ENCODE assay signal across 8 mouse cellular contexts in genomic region chr4:116627359-116627716, GRCm38 (mm10). TPM values are rescaled to one million over a fixed set of nuclear protein-coding genes. Genes with fewer than 3 reads are reported as not detected.
DNase-seq lines count a peak whose midpoint lies in the region; ATAC-seq lines count a peak whose summit lies in the region.

No protein-coding gene starts in this region.

- peak overlapping the region; percentile 98 for H3K9ac ChIP-seq in heart, embryonic 12.5 days
- peak overlapping the region; percentile 81 for H3K9ac ChIP-seq in kidney, embryonic 16.5 days (replicated peaks; ENCODE audit: low read length)

- under 1% methylated on average over 13 of the region's 13 CpGs for WGBS in heart, embryonic 12.5 days
- WGBS in kidney, embryonic 16.5 days: 1% methylated on average over 13 of the region's 13 CpGs

- H3K4me3 ChIP-seq in brown adipose tissue, adult 24 weeks (ENCODE audit: insufficient read depth, low read depth, low read length): peak overlapping the region; percentile 95
- peak overlapping the region; percentile 99 for H3K4me3 ChIP-seq in heart, embryonic 12.5 days
- peak overlapping the region; percentile 90 for H3K4me3 ChIP-seq in kidney, embryonic 16.5 days (ENCODE audit: low read length)

- no peaks in the 10 kb centered on the region for H3K4me1 ChIP-seq in brown adipose tissue, adult 24 weeks (ENCODE audit: control insufficient read depth, insufficient read depth, insufficient read length, low read length)
- H3K4me1 ChIP-seq in heart, embryonic 12.5 days (replicated peaks): peaks cover 14% of the 10 kb centered on the region
- peaks cover 18% of the 10 kb centered on the region for H3K4me1 ChIP-seq in kidney, embryonic 16.5 days (ENCODE audit: insufficient read depth, low read length)

- peak overlapping the region; percentile 63; the same call in 1 of the 2 replicates for H3K27ac ChIP-seq in brown adipose tissue, adult 24 weeks (replicated peaks; ENCODE audit: low read depth, low read length)
- peak overlapping the region; percentile 99 for H3K27ac ChIP-seq in heart, embryonic 12.5 days (ENCODE audit: poor library complexity, severe bottlenecking)
- H3K27ac ChIP-seq in kidney, embryonic 16.5 days (ENCODE audit: low read length): peak overlapping the region; percentile 92

- H3K9me3 ChIP-seq in heart, embryonic 12.5 days (replicated peaks): no peaks in the 10 kb centered on the region
- no peaks in the 10 kb centered on the region for H3K9me3 ChIP-seq in kidney, embryonic 16.5 days (ENCODE audit: low read length)

- peak; percentile 78 for ATAC-seq in CD4-positive, CD25-positive, alpha-beta regulatory T cell, adult 4 months
- peak; percentile 90 for ATAC-seq in erythroid progenitor cell, adult 5-6 weeks (replicated peaks; ENCODE audit: low FRiP score, poor library complexity, severe bottlenecking)
- ATAC-seq in heart, embryonic 12.5 days (ENCODE audit: insufficient number of reproducible peaks, low FRiP score): peak; percentile 92
- peak; percentile 95 for ATAC-seq in kidney, embryonic 16.5 days (ENCODE audit: low FRiP score, low TSS enrichment)

- H3K4me2 ChIP-seq in heart, embryonic 12.5 days: peak overlapping the region; percentile 88
- peak overlapping the region; percentile 70 for H3K4me2 ChIP-seq in kidney, embryonic 16.5 days (replicated peaks; ENCODE audit: low read depth, low read length)

- H3K36me3 ChIP-seq in heart, embryonic 12.5 days: peaks cover 19% of the 10 kb centered on the region
- H3K36me3 ChIP-seq in kidney, embryonic 16.5 days (ENCODE audit: insufficient read depth, low read length): 0 out of 2 replicates have a peak, but pooled peaks cover 4% of the 10 kb centered on the region
- H3K36me3 ChIP-seq in splenic B cell, adult 2 months (ENCODE audit: control insufficient read depth, insufficient read depth, low read length, poor library complexity, severe bottlenecking): no peaks in the 10 kb centered on the region

- peak; percentile 88 for DNase-seq in liver
- DNase-seq in monocyte, adult 2 months (ENCODE audit: low read depth in 1 of 2, low spot score in 2 of 2): peak; percentile 74 to 87
- peak; percentile 94 for DNase-seq in splenic B cell, adult 2 months (ENCODE audit: low read depth, low spot score)

- H3K27me3 ChIP-seq in heart, embryonic 12.5 days (replicated peaks): no peaks in the 10 kb centered on the region
- no peaks in the 10 kb centered on the region for H3K27me3 ChIP-seq in kidney, embryonic 16.5 days (ENCODE audit: insufficient read depth, low read length)
- H3K27me3 ChIP-seq in splenic B cell, adult 2 months (ENCODE audit: control insufficient read depth, insufficient read depth, low read length, poor library complexity, severe bottlenecking): no peaks in the 10 kb centered on the region

RNA-seq across cellular contexts. Expression of gene Nasp, which starts 0.4 kb away (rescaled TPM):
- polyA plus RNA-seq in CD4-positive, CD25-positive, alpha-beta regulatory T cell, adult 4 months (2017; shearing (Covaris generic)): 10 to 100 TPM; 44.2 to 46.8 TPM
- 7.7 and 12.5 TPM in 2 replicates for polyA plus RNA-seq in brown adipose tissue, adult 24 weeks (2012; ENCODE audit: insufficient read depth, insufficient read length, missing spikeins)
- total RNA-seq in erythroid progenitor cell, adult 5-6 weeks (2015; ENCODE audit: low replicate concordance): 75.5 and 103 TPM in 2 replicates
- 126 and 154 TPM in 2 replicates for total RNA-seq in erythroid progenitor cell, adult 5-6 weeks (2017; ENCODE audit: low replicate concordance)
- 116 and 121 TPM in 2 replicates for polyA plus RNA-seq in heart, embryonic 12.5 days (2016; fragmentation: Nextera tagmentation; extraction: Ambion mirVana)
- 144 and 169 TPM in 2 replicates for polyA plus RNA-seq in kidney, embryonic 16.5 days (2015; fragmentation: Nextera tagmentation; extraction: Ambion mirVana)

RNA-seq across cellular contexts. Expression of gene Akr1a1, which starts 24.1 kb away (rescaled TPM):
- 100 to 1,000 TPM; 296 to 324 TPM for polyA plus RNA-seq in CD4-positive, CD25-positive, alpha-beta regulatory T cell, adult 4 months (2017; shearing (Covaris generic))
- polyA plus RNA-seq in brown adipose tissue, adult 24 weeks (2012; ENCODE audit: insufficient read depth, insufficient read length, missing spikeins): 444 and 532 TPM in 2 replicates
- 130 and 134 TPM in 2 replicates for total RNA-seq in erythroid progenitor cell, adult 5-6 weeks (2015; ENCODE audit: low replicate concordance)
- 99.1 and 124 TPM in 2 replicates for total RNA-seq in erythroid progenitor cell, adult 5-6 weeks (2017; ENCODE audit: low replicate concordance)
- 550 and 559 TPM in 2 replicates for polyA plus RNA-seq in heart, embryonic 12.5 days (2016; fragmentation: Nextera tagmentation; extraction: Ambion mirVana)
- polyA plus RNA-seq in kidney, embryonic 16.5 days (2015; fragmentation: Nextera tagmentation; extraction: Ambion mirVana): 869 and 947 TPM in 2 replicates

RNA-seq across cellular contexts. Expression of gene Ccdc17, which starts 30.9 kb away (rescaled TPM):
- 10 to 100 TPM; 11.2 to 18.8 TPM for polyA plus RNA-seq in CD4-positive, CD25-positive, alpha-beta regulatory T cell, adult 4 months (2017; shearing (Covaris generic))
- 2.7 and 4.5 TPM in 2 replicates for polyA plus RNA-seq in brown adipose tissue, adult 24 weeks (2012; ENCODE audit: insufficient read depth, insufficient read length, missing spikeins)
- total RNA-seq in erythroid progenitor cell, adult 5-6 weeks (2015; ENCODE audit: low replicate concordance): 5.9 TPM in 1 of 2 replicates, not detected in the other
- total RNA-seq in erythroid progenitor cell, adult 5-6 weeks (2017; ENCODE audit: low replicate concordance): 2.6 and 5.3 TPM in 2 replicates
- polyA plus RNA-seq in heart, embryonic 12.5 days (2016; fragmentation: Nextera tagmentation; extraction: Ambion mirVana): 3.1 and 3.4 TPM in 2 replicates
- 5.2 and 5.8 TPM in 2 replicates for polyA plus RNA-seq in kidney, embryonic 16.5 days (2015; fragmentation: Nextera tagmentation; extraction: Ambion mirVana)

RNA-seq across cellular contexts. Expression of gene Prdx1, which starts 58.0 kb away (rescaled TPM):
- 100 to 1,000 TPM; 602 to 696 TPM for polyA plus RNA-seq in CD4-positive, CD25-positive, alpha-beta regulatory T cell, adult 4 months (2017; shearing (Covaris generic))
- 971 and 1,048 TPM in 2 replicates for polyA plus RNA-seq in brown adipose tissue, adult 24 weeks (2012; ENCODE audit: insufficient read depth, insufficient read length, missing spikeins)
- 99.3 and 104 TPM in 2 replicates for total RNA-seq in erythroid progenitor cell, adult 5-6 weeks (2015; ENCODE audit: low replicate concordance)
- total RNA-seq in erythroid progenitor cell, adult 5-6 weeks (2017; ENCODE audit: low replicate concordance): 39.4 and 52.6 TPM in 2 replicates
- 963 and 983 TPM in 2 replicates for polyA plus RNA-seq in heart, embryonic 12.5 days (2016; fragmentation: Nextera tagmentation; extraction: Ambion mirVana)
- polyA plus RNA-seq in kidney, embryonic 16.5 days (2015; fragmentation: Nextera tagmentation; extraction: Ambion mirVana): 1,468 and 1,536 TPM in 2 replicates

Comparison
In these comparisons a context has a peak if more than half of its experiments do, and no peak if none do; other contexts are left out.
1. Peak in every context shown above with its lines: DNase-seq, ATAC-seq, H3K4me3 ChIP-seq and H3K27ac ChIP-seq.